Mouse (Mus musculus) G1E-ER4 (cell line): Measurements from ENCODE around the gene BC025920. TPM values are rescaled to one million over a fixed set of nuclear protein-coding genes. Genes with fewer than 3 reads are reported as not detected.

Source experiments
- GATA1 ChIP-seq: IDR thresholded peaks from one replicate; pipeline ENCODE4 v1.8.0; 2012; ENCODE audit warnings: low read length, inconsistent platforms
- polyA plus RNA-seq: library from polyadenylated mRNA; stranded (reverse); fragments of >175 nt; gene quantifications from 2 replicates; pipeline ENCODE4 v1.2.3, GENCODE M21; 2012

Gene BC025920
- polyA plus RNA-seq, 1 experiment = 0.22 TPM

DNA sequence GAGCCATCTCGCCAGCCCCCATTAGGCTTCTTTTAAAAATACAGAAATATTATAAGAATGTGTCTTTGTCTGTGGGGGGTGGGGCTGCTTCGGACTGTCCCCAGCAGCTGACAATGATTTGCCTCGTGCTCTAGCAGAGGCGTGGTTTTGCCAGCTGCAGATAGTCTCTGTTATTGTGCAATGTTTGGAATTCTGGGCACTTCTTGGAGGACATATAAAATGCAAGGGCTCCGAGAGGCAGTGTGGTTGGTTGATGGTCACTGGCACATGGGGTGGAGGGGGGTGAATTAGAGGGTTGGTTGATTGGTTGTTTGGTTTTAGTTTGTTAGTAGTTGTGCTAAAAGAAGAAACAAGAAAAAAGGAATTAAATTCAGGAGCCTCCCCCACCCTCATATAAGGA is 13.9 kb downstream of the BC025920 start:
- no peak for TF ChIP-seq GATA1

GRCm38 (mm10) chr10:81620786-81621185 is 14.7 kb downstream of the BC025920 start:
- TF ChIP-seq GATA1 = no peak

- no peak for TF ChIP-seq GATA1
These were observed 17.4 kb downstream of the BC025920 start for GRCm38 (mm10) chr10:81623441-81623840.

GRCm38 (mm10) chr10:81626101-81626993 is 20.3 kb downstream of the BC025920 start:
- no peak for TF ChIP-seq GATA1

GRCm38 (mm10) chr10:81626994-81627835 is 21.1 kb downstream of the BC025920 start, which contains the start of gene Sirt6:
Sirt6 (minus strand) TSS chr10:81627797.
- TF ChIP-seq GATA1 = no peak

DNA sequence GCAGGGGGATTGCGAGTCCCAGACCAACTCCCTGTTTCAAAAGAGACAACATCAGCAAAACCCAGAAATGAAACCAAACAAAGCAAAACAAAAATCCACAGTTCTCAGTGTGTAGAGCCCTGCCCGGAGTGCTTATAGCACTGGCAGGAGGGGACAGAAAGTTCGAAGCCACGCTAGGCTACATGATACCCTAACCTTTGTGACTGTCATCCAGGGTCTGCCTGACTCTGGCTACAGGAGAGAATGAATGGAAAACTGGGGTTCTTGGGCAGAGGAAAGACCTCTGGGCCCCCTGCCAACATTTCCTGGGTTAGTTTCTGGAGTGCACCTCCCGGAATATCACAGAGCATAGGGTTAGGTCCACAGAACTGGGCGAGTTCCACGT is 21.8 kb downstream of the BC025920 start:
- no peak for TF ChIP-seq GATA1

DNA sequence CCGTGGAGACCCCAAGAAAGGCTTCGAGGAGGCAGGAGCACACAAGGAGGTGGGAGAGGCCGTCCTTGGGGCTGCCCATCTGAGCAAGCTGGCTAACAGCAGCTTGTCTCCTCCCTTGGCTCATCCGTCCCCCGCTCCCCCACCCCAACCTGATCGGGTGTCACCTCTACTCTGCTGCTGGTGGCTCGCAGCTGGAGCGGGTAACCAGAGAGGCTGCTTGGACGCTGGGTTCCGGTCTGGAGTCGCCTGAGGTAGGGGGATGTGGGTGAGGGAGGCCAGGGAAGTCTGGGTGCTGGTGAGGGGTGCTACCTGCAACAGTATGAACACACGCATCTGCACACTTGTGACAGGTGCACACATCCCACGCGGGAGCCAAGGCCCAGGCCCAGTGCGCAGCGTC is 22.3 kb downstream of the BC025920 start, which contains the start of gene Ankrd24:
Gene Ankrd24 (plus strand): TSS at position 151 of the 400 bp plus-strand sequence.
- no peak for TF ChIP-seq GATA1

- no peak for TF ChIP-seq GATA1
These were observed 27.4 kb downstream of the BC025920 start for GRCm38 (mm10) chr10:81633253-81634099.

DNA sequence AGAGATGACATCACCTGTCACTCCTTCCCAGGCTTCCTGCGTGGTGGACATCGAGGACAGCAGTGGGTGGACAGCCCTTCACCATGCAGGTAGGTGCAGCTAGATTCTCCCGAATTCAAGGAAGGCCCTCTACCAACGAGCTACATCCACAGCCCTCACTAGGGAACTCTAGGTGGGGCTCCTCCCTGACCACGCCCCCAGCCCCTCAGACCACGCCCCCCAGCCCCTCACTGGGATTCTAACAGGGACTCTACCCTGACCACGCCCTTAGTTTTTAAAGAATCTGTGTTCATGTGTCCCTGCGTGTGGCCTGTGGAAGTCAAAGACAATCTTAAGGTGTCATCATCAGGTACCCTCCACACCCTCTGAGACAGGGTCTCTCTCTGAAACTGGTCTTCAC is 30.3 kb downstream of the BC025920 start:
- TF ChIP-seq GATA1 = no peak

DNA sequence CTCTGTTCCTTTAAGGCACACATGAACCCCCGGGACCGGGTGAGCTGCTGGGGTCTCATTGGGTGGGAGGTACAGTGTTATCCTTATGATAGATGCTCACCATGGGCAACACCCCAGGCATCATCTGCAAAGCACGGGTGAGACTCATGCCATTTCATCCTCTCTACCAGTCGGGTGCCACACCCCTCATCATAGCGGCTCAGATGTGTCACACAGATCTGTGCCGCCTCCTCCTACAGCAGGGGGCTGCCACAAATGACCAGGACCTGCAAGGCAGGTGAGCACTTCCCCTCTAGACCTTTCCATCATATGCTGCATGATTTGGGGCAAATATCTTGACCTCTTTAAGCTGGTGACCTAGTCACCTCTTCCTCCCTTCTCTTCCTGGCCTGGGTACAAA is 32.0 kb downstream of the BC025920 start:
- no peak for TF ChIP-seq GATA1

GRCm38 (mm10) chr10:81641566-81641965 is 35.5 kb downstream of the BC025920 start:
- TF ChIP-seq GATA1 = no peak

DNA sequence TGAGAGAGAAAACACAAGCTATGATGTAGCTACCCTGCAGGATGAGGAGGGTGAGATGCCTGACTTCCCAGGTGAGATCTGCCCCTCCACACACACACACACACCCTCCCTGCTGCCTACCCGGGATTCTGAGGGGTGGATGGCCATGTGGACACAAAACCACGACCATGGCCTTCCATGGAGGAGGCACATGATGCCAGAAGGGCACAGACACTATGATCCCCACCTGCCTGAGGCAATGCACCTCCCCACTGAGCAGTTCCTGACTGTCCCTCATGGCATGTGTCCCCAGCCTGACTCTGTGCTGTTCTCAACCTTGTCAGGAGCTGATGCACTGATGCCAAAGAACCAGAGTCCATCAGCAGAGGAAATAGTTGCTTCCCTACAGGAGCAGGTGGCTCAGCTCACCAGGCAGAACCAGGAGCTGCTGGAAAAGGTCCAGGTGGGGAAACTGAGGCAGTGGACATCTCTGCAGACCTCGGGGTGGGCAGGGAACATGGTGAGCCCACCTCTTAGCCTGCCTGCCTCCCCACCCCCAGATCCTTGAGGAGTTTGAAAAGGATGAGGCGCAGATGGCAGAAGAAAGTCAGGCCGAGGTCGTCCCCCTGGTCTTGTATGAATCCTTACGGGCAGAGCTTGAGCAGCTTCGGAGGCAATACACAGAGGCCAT is 36.0 kb downstream of the BC025920 start:
- no peak for TF ChIP-seq GATA1

- no peak for TF ChIP-seq GATA1
These were observed 36.8 kb downstream of the BC025920 start for GRCm38 (mm10) chr10:81642648-81643448.
